17 mouse cellular contexts compared by ENCODE assay signal in genomic region chr5:132737966-132738365, GRCm38 (mm10).
"Had no signal": no experiment of that assay in that cellular context is flagged by ENCODE, and none has a peak within 500 bp of the region (broad histone marks: within the 10 kb centered on the region; RNA-seq: fewer than 3 reads in every experiment).

No protein-coding gene starts in this region.

- ATAC-seq: liver, postnatal 0 days; lung, postnatal 0 days; midbrain, embryonic 13.5 days; midbrain, embryonic 15.5 days had no signal

- H3K9me3 ChIP-seq: liver, embryonic 15.5 days; lung, embryonic 15.5 days; midbrain, embryonic 15.5 days; neural tube, embryonic 12.5 days had no signal

- H3K4me1 ChIP-seq: liver, embryonic 15.5 days; lung, embryonic 15.5 days; megakaryocyte, embryonic 14.5 days; midbrain, embryonic 13.5 days; midbrain, embryonic 15.5 days; neural tube, embryonic 12.5 days had no signal

- H3K27ac ChIP-seq: liver, embryonic 15.5 days; lung, embryonic 15.5 days; macrophage; midbrain, embryonic 13.5 days; midbrain, embryonic 15.5 days; neural tube, embryonic 12.5 days had no signal

- H3K36me3 ChIP-seq: liver, embryonic 15.5 days; lung, embryonic 15.5 days; midbrain, embryonic 13.5 days; midbrain, embryonic 15.5 days; neural tube, embryonic 12.5 days had no signal

- DNase-seq: liver, postnatal 0 days; lung, adult 2 months; lung, postnatal 14 days; lung, postnatal 36 days; right cerebral cortex, postnatal 14 days; spleen, adult 18-20 months; thymus, adult 18-20 months; thymus, postnatal 14 days; thymus, postnatal 4 days had no signal

- H3K9ac ChIP-seq: liver, embryonic 15.5 days; liver, postnatal 0 days; lung, embryonic 15.5 days; midbrain, embryonic 13.5 days; midbrain, embryonic 15.5 days; neural tube, embryonic 12.5 days had no signal

- H3K4me2 ChIP-seq: liver, embryonic 15.5 days; lung, embryonic 15.5 days; midbrain, embryonic 13.5 days; midbrain, embryonic 15.5 days; neural tube, embryonic 12.5 days had no signal

- H3K4me3 ChIP-seq: liver, embryonic 15.5 days; lung, embryonic 15.5 days; megakaryocyte, embryonic 14.5 days; midbrain, embryonic 13.5 days; midbrain, embryonic 15.5 days; neural tube, embryonic 12.5 days had no signal

- H3K27me3 ChIP-seq: liver, embryonic 15.5 days; lung, embryonic 15.5 days; megakaryocyte, embryonic 14.5 days; midbrain, embryonic 13.5 days; midbrain, embryonic 15.5 days; neural tube, embryonic 12.5 days had no signal
